Mouse (Mus musculus): ENCODE measurements around the gene Lrrc37a. TPM values are rescaled to one million over a fixed set of nuclear protein-coding genes. Genes with fewer than 3 reads are reported as not detected.
"Not testable (repeated sequence)": the region's sequence is repeated elsewhere in the genome, so short reads cannot be mapped to it uniquely, and the experiment has no call there.

The Lrrc37a gene
- total and polyA plus RNA-seq, 2 experiments from 2014 or later: under 0.01 TPM; not detected in 1

DNA sequence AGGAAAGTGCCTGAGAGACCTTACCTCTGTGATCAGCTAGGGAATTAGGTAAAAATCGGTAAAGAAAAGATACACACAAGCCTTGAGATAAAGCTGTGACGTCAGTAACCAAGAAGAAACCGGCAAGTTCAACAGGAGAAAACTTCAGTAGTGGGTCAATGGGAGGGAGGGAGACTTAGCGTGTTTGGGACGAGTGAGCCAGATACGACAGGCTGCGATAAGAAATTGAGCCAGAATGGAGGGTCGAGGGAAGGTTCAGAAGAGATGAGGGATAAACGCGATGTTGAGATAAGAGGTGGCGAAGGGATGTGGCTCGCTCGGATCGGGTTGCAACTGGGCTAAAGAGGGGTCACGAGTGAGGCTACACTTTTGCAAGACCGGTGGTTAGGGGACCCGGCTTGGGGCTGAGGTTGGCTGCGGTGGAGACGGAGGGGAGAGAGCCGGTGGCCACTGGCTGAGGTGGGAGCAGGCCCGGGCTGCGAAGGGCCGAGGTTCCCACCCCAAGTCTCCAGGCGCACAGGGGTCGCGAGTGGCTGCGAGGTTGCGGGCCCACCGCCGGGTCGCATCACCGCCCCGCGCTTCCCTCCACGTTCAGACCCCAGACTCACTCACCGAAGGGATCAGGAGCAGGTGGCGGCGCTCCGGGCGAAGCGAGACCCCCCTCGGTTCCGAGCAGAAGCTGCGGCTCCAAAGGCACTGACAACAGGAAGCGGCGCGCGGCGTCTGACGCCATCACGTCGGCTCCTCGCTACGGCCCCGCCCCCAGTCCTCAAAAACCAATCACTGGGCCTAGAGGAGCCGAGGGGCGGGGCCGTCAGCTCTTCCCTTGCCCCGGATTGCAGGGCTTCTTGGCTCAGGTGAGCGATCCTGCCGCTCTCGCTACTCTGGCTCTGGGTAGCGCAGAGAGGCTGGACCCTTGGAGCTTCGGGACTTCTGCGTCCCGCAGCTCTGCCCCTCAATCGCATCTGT lies 92.1 kb downstream of the Lrrc37a start, which contains the start of gene Plekhm1:
Gene Plekhm1 (minus strand): TSS at position 707 of the 969 bp plus-strand sequence.
- under 1% methylated on average over 63 of the region's 67 CpGs for WGBS
- H3K27ac ChIP-seq: peak within 1 kb of the TSS; percentile 73
- peak within 1 kb of the TSS; percentile 71 for H3K9ac ChIP-seq (replicated peaks; ENCODE audit: low read length)
- H3K4me3 ChIP-seq (ENCODE audit: low read length): peak within 1 kb of the TSS; percentile 78
- no peaks in the 10 kb centered on the region for H3K36me3 ChIP-seq (ENCODE audit: insufficient read depth, low read length)
- no peaks in the 10 kb centered on the region for H3K9me3 ChIP-seq (ENCODE audit: low read length)
- peak within 1 kb of the TSS; percentile 74 for H3K4me2 ChIP-seq (ENCODE audit: low read depth, low read length)
- DNase-seq (ENCODE audit: low spot score) (peak; percentile 97), ATAC-seq (peak; percentile 98)
- no peaks in the 10 kb centered on the region for H3K27me3 ChIP-seq (ENCODE audit: insufficient read depth, low read length)
- TF ChIP-seq CTCF (IDR thresholded peaks at IDR 0.05; ENCODE audit: low read depth): no peak; the same call in 1 of the 2 replicates
- peaks cover 12% of the 10 kb centered on the region; the same call in 1 of the 2 replicates for H3K4me1 ChIP-seq (ENCODE audit: insufficient read depth, low read length)

DNA sequence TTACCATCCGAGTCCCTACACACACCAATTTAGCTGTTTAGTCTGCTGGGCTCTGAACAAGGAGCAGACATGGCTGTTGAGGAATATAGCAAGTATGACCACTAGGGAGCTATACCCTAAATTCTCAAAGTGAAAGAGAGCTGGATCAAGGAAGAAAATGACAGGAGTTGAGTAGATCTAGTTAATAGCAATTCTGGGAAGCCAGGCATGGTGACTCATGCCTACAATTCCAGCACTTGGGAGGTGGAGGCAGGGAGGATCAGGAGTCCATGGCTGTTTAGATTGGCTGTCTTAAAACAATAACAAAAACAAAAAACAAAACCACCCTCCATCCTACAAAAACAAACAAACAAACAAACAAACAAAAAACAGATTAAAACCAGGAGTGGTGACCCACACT lies 93.1 kb downstream of the Lrrc37a start:
- Histone ChIP-seq H3K4me2 (ENCODE audit: low read depth, low read length) (peak overlapping the region; percentile 74; the same call in 1 of the 2 replicates), H3K27ac (no peak overlapping the region), H3K27me3 (ENCODE audit: insufficient read depth, low read length) (no peaks in the 10 kb centered on the region), H3K9me3 (ENCODE audit: low read length) (no peaks in the 10 kb centered on the region), H3K9ac (replicated peaks; ENCODE audit: low read length) (no peak overlapping the region), H3K4me3 (ENCODE audit: low read length) (no peak overlapping the region; the same call in 1 of the 2 replicates), H3K4me1 (ENCODE audit: insufficient read depth, low read length) (peaks cover 12% of the 10 kb centered on the region; the same call in 1 of the 2 replicates), H3K36me3 (ENCODE audit: insufficient read depth, low read length) (peaks cover 2% of the 10 kb centered on the region; the same call in 1 of the 2 replicates)
- no peak for ATAC-seq
- 84% methylated on average over 1 of the region's 1 CpGs for WGBS
- no peak for DNase-seq (ENCODE audit: low spot score)
- TF ChIP-seq CTCF (IDR thresholded peaks at IDR 0.05; ENCODE audit: low read depth): 0 out of 2 replicates have a peak, but pooled peaks have one; percentile 10

DNA sequence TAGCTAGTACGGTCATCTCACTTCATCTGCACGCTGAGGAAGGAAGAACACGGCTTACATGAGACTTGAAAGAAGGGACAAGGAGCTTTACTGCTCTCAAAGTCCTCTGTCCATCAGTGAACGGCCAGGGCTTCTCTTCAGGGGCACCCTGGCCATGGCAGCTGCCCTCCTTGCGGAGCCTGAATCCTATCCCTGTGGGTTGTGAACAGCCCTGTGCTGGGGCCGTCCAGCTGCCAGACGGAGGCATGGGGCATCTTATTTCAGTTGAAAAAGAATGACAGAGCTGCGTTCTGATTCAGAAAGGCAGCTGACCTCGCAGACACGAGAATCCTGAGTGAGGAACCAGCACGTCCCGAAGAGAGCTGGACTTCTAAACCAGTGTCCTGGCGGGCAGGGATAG lies 95.5 kb downstream of the Lrrc37a start:
- Histone ChIP-seq H3K4me1 (ENCODE audit: insufficient read depth, low read length) (peaks cover 12% of the 10 kb centered on the region; the same call in 1 of the 2 replicates), H3K9ac (replicated peaks; ENCODE audit: low read length) (no peak overlapping the region), H3K36me3 (ENCODE audit: insufficient read depth, low read length) (peaks cover 3% of the 10 kb centered on the region; the same call in 1 of the 2 replicates), H3K4me2 (ENCODE audit: low read depth, low read length) (no peak overlapping the region), H3K4me3 (ENCODE audit: low read length) (no peak overlapping the region), H3K9me3 (ENCODE audit: low read length) (no peaks in the 10 kb centered on the region), H3K27me3 (ENCODE audit: insufficient read depth, low read length) (no peaks in the 10 kb centered on the region), H3K27ac (no peak overlapping the region)
- no peak for DNase-seq (ENCODE audit: low spot score)
- TF ChIP-seq CTCF (IDR thresholded peaks at IDR 0.05; ENCODE audit: low read depth): no peak
- no peak for ATAC-seq
- WGBS: 94% methylated on average over 13 of the region's 13 CpGs

DNA sequence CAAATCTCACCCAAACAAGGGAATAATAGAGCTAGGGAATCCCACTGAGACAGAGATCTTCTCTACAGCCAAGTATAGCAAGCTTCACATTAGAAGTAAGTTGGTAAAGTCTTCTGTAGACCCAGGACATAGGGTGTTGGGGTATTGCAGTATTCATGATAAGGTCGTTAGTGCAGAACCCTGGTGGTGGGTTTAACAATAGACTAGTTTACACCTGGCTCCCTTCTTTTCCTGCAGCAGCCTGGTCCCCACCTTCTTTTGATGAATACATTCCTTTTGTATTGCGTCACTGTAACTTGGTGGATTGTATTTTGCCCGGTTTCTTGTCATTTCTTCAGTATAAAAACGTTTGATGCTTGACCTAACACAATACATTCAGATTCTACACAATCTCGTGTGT lies 97.3 kb downstream of the Lrrc37a start:
- not testable (repeated sequence) for H3K4me3 ChIP-seq (ENCODE audit: low read length); H3K4me2 ChIP-seq (ENCODE audit: low read depth, low read length); H3K27ac ChIP-seq; ATAC-seq; H3K9me3 ChIP-seq (ENCODE audit: low read length); H3K27me3 ChIP-seq (ENCODE audit: insufficient read depth, low read length); H3K36me3 ChIP-seq (ENCODE audit: insufficient read depth, low read length); H3K9ac ChIP-seq (replicated peaks; ENCODE audit: low read length); DNase-seq (ENCODE audit: low spot score)
- 60% methylated on average over 5 of the region's 5 CpGs for WGBS
- peaks cover 12% of the 10 kb centered on the region; the same call in 1 of the 2 replicates for H3K4me1 ChIP-seq (ENCODE audit: insufficient read depth, low read length)

DNA sequence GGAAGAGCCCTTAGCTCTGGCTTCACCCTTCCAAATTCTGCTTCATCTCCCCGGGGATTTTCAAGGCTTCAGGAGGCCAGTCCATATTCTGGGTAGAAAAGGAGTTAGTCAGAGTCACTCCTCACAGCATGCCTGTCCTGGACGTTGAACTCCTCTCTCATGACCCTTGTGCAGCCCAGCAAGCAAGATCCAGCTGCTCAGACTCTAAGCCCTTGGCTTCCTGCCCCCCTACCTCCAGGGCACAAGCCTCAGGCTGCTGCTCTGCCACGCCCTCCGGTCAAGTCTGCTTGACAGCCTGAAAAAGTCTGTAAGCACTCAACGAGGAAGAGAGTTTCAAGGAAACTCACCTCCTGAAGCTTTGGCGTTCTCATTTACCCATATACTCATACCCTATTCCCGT lies 97.8 kb downstream of the Lrrc37a start:
- H3K4me1 ChIP-seq (ENCODE audit: insufficient read depth, low read length): peaks cover 8% of the 10 kb centered on the region; the same call in 1 of the 2 replicates
- TF ChIP-seq CTCF (IDR thresholded peaks at IDR 0.05; ENCODE audit: low read depth): no peak
- H3K9ac ChIP-seq (replicated peaks; ENCODE audit: low read length): no peak overlapping the region
- no peaks in the 10 kb centered on the region for H3K27me3 ChIP-seq (ENCODE audit: insufficient read depth, low read length)
- H3K27ac ChIP-seq: no peak overlapping the region
- no peaks in the 10 kb centered on the region for H3K9me3 ChIP-seq (ENCODE audit: low read length)
- 78% methylated on average over 7 of the region's 7 CpGs for WGBS
- DNase-seq (ENCODE audit: low spot score) (no peak), ATAC-seq (no peak)
- H3K4me3 ChIP-seq (ENCODE audit: low read length): no peak overlapping the region
- peaks cover 3% of the 10 kb centered on the region; the same call in 1 of the 2 replicates for H3K36me3 ChIP-seq (ENCODE audit: insufficient read depth, low read length)
- no peak overlapping the region for H3K4me2 ChIP-seq (ENCODE audit: low read depth, low read length)

DNA sequence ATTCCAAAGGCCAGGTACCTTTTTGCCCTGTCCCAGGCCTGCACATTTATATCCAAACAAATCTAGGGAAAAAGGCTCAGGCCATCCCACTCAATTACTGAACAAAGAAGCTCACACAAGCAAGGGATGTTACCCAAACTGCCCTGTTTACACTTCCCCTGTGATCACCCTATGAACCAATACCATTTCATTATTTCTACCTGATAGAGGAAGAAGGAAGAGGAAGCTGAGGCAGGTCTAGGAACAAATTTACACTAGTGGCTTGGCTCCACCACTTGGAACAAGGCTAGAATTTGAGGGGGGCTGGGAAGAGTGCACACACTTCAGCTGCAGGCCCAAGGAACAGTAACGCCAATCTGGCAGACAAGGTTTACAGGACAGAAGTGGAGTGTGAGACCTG lies 98.6 kb downstream of the Lrrc37a start:
- WGBS: 91% methylated on average over 1 of the region's 1 CpGs
- Histone ChIP-seq H3K36me3 (ENCODE audit: insufficient read depth, low read length) (peaks cover 3% of the 10 kb centered on the region; the same call in 1 of the 2 replicates), H3K27me3 (ENCODE audit: insufficient read depth, low read length) (no peaks in the 10 kb centered on the region), H3K9me3 (ENCODE audit: low read length) (no peaks in the 10 kb centered on the region), H3K4me3 (ENCODE audit: low read length) (no peak overlapping the region), H3K9ac (replicated peaks; ENCODE audit: low read length) (no peak overlapping the region), H3K27ac (no peak overlapping the region), H3K4me1 (ENCODE audit: insufficient read depth, low read length) (peaks cover under 1% of the 10 kb centered on the region; the same call in 1 of the 2 replicates), H3K4me2 (ENCODE audit: low read depth, low read length) (no peak overlapping the region)
- no peak for ATAC-seq
- TF ChIP-seq CTCF (IDR thresholded peaks at IDR 0.05; ENCODE audit: low read depth): no peak
- DNase-seq (ENCODE audit: low spot score): no peak

All from hindbrain, postnatal 0 days (tissue).